Mouse (Mus musculus) testis, adult 2 months (tissue): Measurements from ENCODE around the gene Ano10.

Experiments used
- CTCF ChIP-seq: fragments of 200-500 bp; IDR thresholded peaks from 2 replicates; pipeline ENCODE4 v1.5.1; 2012; ENCODE audit warnings: low read depth, mild to moderate bottlenecking, inconsistent platforms, low read length, moderate library complexity; ENCODE audit not compliant: control insufficient read depth, insufficient read depth, insufficient replicate concordance
- POLR2A ChIP-seq: fragments of 200-500 bp; IDR thresholded peaks from 2 replicates; pipeline ENCODE4 v1.6.1; 2012; ENCODE audit warnings: low read depth, mild to moderate bottlenecking, inconsistent platforms, low read length, moderate library complexity; ENCODE audit not compliant: control insufficient read depth

DNA sequence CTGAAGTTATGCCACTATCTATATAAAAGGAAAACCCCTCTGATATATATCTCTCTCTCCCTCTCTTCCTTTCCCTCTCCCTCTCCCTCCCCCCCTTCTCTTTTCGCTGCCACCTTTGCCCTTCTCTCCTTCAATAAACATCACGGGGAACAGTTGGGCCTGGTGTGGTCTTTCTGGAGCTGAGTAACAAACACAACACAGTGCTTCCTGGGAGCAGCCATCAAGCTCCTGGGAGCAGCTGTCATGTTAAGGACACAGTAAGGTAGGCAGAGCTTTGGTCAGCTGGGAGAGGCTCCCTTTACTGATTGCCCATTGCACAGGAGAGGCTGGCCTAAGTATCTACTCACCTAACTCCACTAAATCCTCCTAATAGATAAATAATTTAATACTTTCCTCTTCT is 9.5 kb downstream of the Ano10 start:
- TF ChIP-seq POLR2A (no peak), CTCF (no peak)
